Mouse (Mus musculus) A20 (cell line): ENCODE measurements around the gene Kpna7.
A peak's percentile ranks its signal among the peaks of the same experiment; 100 is the strongest.
"Not testable (repeated sequence)": the region's sequence is repeated elsewhere in the genome, so short reads cannot be mapped to it uniquely, and the experiment has no call there.

Experiments used
- DNase-seq: peaks from one replicate; pipeline ENCODE4 v3.0.0-alpha.2; 2011; ENCODE audit warnings: low read depth, low spot score

Gene Kpna7

DNA sequence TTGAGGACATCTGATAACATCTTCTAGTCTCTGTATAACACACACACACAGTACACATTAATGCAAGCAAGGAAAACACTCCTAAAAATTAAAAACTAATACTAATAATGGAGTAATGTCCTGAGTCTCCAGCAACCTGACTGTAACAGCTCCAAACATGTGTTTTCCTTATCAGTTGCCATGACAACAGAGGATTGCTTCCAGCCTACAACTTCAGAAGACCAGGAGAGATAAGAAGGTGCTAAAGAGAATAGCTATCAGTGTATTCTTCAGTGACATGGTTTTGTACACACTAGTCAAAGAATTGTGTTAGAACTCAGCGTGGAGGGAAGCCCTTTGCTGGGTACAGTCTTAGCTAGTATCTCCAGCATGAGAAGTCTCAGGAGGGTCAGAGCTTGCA is 63.1 kb downstream of the Kpna7 start:
- DNase-seq: not testable (repeated sequence)

DNA sequence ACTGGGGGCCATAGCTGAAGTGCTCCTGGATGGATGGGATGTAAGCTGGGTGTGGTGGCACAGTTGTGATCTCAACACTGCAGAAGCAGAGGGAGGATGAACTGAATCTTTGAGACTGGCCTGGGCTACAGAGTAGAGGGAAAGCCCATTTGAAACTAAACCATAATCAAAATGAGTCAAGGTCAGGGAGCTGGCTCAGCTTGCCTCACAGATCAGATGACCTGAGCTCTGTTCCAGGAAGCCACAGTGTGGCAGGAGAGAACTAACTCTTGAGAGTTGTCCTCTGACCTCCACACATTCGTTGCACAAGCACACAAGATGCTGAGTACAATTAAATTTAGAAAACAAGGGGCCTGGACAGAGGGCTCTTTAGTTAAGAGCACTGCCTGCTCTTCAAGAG is 63.6 kb downstream of the Kpna7 start:
- not testable (repeated sequence) for DNase-seq

DNA sequence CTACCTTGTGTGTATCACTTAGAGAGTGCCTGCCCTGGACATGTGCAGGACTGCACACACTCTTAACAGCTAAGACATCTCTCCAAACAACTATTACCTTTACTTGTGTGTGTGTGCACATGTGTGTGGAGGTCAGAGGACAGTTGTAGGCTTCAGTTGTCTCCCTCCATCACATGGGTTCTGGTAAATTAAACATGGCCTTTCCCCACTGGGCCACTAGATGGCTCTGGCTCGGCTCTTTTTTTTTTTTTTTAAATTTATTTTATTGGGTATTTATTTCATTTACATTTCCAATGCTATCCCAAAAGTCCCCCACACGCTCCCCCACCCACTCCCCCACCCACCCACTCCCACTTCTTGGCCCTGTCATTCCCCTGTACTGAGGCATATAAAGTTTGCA is 67.1 kb downstream of the Kpna7 start:
- not testable (repeated sequence) for DNase-seq

DNA sequence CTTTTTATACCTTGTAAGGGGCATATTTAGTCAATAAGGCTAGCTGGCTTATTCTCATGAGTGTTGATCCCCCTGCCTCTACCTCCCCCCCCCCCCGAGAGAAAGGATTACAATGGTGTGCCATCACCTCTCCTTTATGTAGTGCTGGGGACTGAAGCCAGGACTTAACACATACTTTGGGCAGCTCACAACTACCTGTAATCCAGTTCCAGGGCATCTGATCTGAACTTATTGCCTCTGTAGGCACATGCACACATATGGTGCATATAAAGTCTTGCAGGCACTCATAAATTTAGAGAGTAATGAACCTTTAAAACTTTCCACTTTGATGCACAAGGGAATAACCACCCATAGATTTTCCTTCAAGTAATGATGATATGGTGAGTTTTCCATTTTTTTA is 69.6 kb downstream of the Kpna7 start:
- DNase-seq: no peak

DNA sequence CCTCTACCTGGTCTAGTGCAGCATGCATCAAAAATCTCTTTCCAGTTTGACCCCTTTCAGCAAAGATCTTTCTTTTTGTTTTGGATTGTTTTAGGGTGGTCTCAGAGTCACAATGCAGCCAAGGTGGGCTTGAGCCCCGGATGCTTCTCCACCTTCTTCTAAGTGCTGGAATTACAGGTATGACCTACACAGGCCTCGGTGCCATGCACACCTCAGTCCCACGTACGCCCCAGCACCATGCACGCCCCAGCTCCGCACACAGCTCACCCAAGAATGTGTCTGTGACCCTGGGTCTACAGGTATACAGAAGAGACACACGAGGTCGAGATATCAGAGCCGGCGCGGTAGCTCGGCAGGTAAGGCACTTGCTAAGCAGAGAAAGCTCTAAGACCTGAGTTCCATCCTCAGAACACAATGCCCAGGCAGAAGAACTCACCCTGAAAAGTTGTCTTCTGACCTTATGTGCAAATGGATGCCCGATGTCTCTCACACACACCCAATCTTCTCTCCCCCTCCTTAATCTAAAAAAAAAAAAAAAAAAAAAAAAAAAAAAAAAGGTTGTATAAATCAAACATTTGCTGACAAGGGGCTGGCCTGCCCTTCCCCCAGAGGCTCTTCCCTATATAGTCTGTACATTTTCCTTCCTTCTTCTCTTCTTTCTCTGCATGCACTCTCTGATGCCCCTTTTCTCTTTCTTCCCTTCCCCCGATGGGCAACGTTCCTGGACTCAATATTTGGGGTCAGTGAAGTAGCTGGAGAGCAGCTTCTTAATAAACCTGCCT is 74.8 kb downstream of the Kpna7 start:
- DNase-seq: no peak

DNA sequence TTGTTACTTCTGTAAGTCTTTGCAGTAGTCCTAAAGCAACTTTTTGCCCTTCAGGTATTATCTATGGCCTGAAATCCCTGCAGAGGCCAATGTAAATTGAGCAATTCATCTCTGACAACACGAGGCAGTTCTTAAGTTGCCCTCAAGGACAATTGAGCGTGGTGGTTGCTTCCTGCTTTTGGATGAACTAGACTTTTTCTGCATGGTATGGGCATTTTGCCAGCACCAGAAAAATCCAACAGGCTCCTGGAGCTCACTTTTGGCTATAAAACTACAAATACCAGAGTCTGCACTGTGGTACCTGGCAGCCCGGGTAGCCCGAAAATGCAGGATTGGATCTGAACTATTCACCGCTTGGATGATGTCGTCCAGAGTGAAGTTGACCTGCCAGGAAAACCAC is 78.2 kb downstream of the Kpna7 start:
- DNase-seq: no peak

DNA sequence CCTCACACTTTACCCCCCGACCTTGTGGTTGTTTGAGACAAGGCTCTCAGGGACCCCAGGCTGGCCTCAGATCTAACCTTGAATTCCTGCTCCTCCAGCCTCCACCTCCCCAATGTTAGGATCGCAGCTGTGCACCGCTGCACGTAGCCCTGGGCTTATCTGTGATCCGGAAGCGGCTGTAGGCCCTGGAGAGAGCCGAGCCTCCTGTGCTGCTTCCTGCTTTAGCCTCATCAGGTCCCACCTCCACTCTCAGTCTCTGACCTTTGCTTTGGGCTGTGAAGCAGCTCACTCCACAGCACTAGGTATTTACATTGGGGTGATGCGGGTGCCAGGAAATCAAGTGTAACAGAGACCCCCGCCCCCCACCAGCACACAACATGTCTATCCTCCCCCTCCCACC is 79.3 kb downstream of the Kpna7 start:
- DNase-seq: no peak

DNA sequence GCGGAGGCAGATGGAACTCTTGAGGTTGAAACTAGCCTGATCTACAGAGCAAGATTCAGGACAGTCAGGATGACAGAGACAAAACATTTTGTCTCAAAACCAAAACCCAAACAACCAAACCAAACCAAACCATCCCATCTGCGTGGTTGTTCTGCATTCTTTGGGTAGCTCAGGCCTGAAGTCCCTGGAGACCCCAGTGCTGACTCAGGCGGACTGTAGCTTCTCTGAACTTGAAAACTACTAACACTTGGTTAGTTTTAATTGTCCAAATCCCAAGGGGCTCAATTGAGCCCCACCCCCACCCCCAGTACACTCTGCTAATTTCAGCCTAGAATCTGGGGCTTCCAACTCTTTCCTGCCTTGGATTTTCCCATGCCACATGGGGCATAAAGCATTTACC is 80.5 kb downstream of the Kpna7 start:
- no peak for DNase-seq

DNA sequence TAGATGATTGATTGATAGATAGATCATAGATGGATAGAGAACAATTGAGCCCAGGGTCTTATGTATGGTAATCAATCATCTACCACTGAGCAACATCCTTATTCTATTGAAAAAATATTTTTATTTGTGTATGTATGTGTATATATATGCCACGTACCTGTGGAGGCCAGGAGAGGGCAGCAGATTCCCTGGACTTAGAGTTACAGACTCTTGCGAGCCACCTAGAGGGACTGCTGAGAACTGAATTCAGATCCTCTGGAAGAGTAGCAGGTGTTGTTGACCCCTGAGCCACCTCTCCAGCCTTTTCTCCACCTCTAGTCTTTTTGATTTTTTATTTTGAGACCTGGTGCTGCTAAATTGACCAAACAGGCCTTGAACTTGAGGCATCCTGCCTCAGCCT is 85.3 kb downstream of the Kpna7 start:
- peak; percentile 83 for DNase-seq

DNA sequence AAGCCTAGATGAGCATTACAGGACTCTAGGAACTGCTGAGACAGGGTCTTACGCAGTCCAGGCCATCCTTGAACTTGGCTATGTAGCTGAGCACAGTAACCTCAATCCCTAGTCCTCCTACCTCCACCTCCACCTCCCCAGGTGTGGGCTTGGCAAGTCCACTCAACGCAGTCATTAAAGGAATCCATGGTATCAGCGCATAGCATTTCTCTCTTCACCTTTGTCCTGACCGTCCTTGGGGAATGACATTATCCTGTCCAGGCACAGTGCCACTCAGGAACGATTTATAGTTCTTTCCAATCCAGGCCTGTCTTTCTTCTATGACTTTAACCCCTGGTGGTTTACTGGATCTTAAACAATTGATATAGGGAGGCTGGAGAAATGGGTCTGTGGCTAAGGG is 93.3 kb downstream of the Kpna7 start:
- no peak for DNase-seq

DNA sequence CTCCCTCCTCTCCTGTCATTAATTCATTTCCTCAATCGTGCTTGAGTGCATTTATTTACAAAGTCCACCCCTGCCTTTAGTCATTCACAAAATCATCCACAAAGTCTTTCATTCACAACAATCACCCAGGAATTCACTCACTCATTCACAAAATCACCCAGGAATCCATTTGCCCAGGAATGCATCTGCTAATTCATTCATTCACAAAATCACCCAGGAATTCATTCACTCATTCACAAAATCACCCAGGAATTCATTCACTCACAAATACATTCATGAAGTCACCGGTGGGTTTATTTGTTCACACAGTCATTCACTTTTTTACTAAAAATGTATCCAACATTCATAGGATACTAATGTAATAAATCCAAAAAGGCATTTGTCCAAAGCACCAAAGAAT is 93.8 kb downstream of the Kpna7 start:
- DNase-seq: no peak

DNA sequence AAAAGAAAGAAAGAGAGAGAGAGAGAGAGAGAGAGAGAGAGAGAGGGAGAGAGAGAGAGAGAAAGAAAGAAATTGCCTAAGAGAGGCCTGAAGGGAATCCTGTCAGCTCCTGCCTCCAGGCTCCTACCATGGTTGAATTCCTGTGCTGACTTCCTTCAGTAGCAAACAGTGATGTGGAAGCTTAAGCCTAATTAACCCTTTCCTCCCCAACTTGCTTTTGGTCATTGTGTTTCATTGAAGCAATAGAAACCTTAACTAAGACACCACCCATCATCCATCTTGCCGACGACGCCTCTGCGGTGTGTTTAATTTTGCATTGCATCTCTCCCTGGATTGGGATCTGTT is 94.8 kb downstream of the Kpna7 start:
- no peak for DNase-seq

DNA sequence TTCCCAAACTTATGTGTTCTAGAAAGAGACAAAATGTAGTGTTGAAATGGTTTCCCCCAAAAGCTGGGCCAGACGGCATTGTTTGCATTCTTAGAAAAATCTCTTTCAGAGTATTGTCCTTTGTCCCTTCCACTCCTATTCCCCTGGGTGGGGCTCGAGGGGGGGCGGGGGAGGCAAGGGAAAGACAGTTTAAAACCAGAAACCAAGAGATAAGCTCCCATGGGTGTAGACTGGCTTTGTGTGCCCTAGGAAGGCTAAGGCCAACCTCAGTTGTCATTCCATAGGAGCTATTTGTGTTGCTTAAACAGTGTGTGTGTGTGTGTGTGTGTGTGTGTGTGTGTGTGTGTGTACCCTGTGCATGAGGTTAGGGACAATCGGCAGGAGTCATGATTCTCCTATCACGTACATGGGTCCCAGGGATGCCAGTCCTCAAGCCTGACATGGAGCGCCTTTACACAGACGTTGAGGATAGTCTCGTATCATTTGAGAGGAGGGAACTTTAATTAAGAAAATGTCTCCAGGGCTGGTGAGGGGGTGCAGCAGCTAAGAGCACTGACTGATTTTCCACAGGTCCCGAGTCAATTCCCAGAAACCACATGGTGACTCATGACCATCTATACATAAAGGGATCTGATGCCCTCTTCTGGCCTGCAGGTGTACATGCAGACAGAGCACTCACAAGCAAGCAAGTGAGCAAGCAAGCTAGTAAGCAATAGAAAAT is 95.3 kb downstream of the Kpna7 start:
- peak; percentile 39 for DNase-seq

DNA sequence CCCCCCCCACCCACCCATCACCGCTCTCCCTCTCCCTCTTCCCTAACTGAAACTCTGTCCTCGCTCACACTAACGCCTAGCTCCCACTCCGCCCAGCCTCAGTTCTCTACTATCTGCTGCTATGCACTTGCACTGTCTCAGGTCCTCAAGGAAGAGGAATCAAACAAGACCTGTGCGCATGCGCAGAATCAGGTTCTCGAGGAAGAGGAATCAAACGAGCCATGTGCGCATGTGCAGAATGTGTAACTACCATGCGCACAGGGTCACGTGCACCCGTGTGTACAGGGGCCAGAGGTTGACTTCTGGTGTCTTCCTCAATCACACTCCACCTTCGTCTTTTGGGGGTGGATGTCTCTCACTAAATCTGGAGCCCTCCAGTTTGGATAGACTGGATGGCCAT is 96.3 kb downstream of the Kpna7 start:
- DNase-seq: no peak

DNA sequence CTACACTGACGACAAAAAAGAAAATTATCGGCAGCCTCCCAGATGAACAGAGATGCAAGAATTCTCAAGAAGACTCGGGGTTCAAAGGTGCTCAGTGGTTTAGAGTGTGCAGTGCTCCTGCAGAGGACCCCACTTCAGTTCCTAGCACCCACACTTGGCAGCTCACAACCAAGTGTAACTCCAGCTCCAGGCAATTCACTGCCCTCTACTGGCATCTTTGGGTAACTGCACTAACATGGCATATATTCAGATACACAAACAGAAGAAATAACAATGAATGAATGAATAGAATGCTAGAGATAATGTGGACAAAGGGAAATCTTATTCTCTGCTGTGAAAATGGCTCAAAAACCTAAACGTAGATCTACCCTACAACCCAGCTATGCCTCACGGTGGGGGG is 99.0 kb downstream of the Kpna7 start:
- no peak for DNase-seq

DNA sequence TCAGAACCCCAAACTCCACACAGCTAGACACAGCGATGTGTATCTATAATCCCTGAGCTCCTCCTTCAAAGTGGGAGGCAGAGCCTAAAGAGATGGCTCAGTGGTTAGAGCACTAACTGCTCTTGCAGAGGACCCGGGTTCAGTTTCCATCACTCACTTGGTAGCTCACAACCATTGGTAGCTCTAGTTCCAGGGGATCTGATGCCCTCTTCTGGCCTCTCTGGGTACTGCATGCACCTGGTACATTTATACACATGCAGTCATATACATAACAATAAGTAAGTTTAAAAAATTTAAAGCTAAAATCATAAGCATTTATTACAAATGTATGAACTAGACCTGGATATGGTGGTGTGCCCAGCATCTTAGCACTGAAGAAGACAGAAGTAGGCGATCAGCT is 100.6 kb downstream of the Kpna7 start:
- DNase-seq: peak; percentile 16

DNA sequence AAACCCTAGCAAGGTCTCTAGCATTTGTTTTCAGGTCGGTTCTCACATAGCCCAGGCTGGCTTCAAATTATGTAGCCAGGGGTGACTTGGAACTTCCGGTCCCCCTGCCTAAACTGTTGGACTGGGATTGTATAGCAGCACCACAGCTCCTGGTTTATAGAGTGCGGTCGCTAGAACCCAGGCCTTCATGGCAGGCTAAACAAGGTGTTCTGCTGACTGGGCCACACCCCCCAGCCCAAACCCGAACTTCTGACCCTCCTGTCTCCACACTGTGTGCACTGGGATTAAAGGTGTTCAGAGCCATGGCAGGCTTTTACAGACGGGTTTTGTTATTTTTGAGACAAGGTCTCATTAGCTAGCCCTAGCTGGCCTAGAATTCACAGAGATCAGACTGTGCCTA is 104.7 kb downstream of the Kpna7 start:
- DNase-seq: no peak

DNA sequence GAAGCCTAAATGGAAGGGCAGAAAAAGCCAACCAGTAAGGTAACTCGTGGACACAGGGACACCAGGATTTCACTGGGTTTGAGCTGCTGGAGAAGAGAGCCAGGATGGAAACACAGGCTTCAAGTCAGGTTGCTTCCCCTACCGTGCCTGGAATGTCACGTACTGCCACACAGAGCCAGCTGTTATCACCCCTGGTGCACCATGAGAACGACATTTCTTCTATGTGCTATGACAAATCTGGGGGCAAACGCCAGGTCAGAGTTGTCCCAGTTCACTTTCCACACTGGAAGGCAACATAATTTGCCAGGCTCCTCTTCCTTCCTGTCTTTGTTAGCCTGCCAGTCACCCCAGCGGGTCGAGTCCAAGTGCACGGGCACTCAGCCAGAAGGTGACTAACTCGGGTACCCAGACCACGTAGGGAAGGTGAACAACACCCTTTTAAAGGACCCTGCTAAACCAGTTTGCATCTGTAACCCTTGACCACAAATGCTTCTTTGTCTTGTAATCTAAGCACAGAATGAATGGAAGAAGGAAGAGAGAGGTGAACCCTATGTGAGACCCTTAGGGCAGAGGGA is 105.2 kb downstream of the Kpna7 start:
- no peak for DNase-seq

DNA sequence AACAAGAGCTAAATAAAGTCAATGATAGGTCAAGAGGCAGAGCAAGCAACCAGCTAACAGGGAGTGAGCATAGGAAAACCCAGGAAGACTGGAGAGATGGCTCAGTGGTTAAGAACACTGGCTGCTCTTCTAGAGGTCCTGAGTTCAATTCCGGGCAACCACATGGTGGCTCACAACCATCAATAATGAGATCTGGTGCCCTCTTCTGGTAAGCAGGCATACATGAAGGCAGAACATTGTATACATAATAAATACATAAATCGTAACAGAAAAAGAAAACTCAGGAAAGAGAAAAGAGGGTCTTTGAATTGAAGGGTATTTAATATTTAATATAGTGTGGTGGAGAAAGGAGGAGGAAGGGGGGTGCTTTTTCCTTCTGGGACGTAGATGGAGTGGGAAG is 112.6 kb downstream of the Kpna7 start:
- peak; percentile 8 for DNase-seq

DNA sequence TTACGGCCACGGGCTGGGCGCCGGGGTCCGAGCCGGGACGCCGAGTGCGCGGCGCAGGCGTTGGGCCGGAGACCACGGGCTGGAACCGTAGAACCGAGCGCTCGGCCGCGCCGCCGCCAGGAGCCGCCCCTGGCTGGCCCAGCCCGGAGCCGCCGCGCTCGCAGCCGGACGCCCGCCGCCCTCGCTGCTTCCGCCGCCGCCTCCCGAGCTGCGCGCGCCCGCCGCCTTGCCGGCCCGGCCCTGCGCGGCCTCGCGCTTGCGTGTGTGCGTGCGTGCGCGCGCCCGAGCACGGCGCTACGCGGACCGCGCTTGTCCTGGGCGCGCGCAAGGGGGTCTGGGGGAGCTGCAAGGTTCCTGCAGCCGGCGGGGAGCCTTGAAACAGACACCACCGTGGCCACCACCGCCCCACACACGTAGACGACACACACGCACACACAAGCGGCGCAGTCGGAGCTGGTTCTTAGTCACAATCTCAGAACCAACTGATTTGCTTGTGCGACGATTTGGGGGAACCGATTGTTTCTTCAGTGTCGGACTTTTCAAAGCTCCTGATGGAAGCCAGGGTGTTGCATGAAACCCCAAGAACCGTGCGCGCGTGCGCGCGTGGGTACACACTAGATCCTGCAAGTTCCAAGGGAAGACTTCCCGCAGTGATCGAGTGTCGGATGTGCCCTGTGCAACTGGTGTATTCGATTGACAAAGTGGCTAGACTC is 118.0 kb downstream of the Kpna7 start, which contains the start of gene Smurf1:
Smurf1 (minus strand) TSS at position 209 of the 713 bp plus-strand sequence.
- DNase-seq: peak; percentile 91

DNA sequence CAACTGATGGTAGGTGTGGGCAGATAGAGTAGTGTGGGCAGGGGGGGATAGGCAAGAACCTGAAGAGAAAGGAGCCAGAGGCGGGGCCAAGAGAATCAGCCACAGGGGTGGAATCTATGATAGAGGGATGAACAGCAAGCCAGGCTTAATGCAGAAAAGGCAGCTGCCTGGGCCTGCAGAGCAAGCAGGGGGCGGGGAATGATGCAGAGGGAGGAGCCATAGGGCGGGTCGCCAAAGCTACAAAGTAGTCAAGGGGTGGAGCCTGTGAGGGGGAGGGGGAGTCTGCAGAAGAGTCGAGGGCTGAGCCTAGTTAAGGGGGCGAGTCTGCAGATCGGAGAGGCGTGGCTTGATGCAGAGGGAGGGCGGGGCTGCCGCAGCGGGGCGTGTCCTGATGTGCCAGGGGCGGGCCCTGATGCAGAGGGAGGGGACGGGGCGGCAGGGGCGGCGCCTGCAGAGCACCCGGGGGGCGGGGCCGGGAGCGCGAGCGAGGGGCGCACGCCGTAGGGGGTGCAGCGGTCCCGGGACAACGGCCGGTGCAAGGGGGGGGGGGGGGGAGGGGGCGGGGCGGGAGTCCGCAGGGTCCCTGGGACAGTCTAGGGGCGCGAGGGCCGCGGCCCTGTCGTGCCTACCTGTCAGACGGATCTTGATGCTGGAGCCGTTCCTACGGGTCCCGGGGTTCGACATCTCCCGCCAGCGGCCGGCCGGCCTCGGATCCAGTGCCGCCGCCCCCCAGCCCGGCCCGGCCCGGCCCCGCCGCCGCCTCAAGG is 118.8 kb downstream of the Kpna7 start:
- DNase-seq: peak; percentile 95

DNA sequence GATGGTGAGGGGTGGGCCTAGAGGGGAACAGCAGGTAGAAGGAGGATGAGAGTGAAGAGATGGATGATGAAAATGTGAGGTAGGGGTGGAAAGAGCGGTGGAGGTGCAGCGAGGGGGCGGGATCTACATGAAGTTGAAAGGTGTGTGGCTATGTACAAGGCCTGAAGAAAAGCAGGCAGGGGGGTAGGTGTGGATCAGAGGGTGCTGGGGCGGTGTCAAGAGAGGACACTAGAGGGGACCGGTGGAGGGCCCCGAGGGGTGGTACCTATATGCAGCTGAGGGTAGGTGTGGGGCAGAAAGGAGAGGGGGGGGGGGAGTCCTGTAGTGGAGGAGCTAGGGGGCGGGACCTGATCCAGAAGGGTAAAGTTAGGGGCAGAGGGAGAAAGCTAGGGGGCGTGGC is 119.4 kb downstream of the Kpna7 start:
- no peak for DNase-seq
